Mouse (Mus musculus) forebrain, embryonic 16.5 days (tissue): ENCODE measurements at regions not wholly inside any gene's neighbourhood (a gene's known extent, or its start where the extent isn't known, plus 50 kb on each side); places are given as distances from the start of the nearest gene placed in this dataset.
A peak's percentile ranks its signal among the peaks of the same experiment; 100 is the strongest.

Source experiments
- ATAC-seq: fragments of 200-750 bp; cut with Nextera tagmentation; 2 replicates; pipeline ENCODE4 v1.8.0; 2017; ENCODE audit warnings: mild to moderate bottlenecking, moderate library complexity
- H3K27ac ChIP-seq: fragments of 300-500 bp; sonication (generic); 2 replicates; pipeline ENCODE4 v1.5.1; 2014; ENCODE audit warnings: low read length, control low read depth
- H3K27me3 ChIP-seq: fragments of 300-500 bp; sonication (generic); replicated peaks from 2 replicates; pipeline ENCODE4 v1.6.1; 2014; ENCODE audit warnings: low read length; ENCODE audit not compliant: control insufficient read depth, insufficient read depth
- H3K36me3 ChIP-seq: fragments of 300-500 bp; sonication (generic); 2 replicates; pipeline ENCODE4 v1.6.1; 2014; ENCODE audit not compliant: control insufficient read depth, insufficient read depth
- H3K4me1 ChIP-seq: fragments of 300-500 bp; sonication (generic); replicated peaks from 2 replicates; pipeline ENCODE4 v1.6.1; 2014; ENCODE audit warnings: low read length; ENCODE audit not compliant: control insufficient read depth, insufficient read depth
- H3K4me2 ChIP-seq: fragments of 300-500 bp; sonication (generic); 2 replicates; pipeline ENCODE4 v1.6.1; 2014; ENCODE audit warnings: mild to moderate bottlenecking, low read length, control low read depth
- H3K4me3 ChIP-seq: fragments of 300-500 bp; sonication (generic); replicated peaks from 2 replicates; pipeline ENCODE4 v1.5.1; 2014; ENCODE audit warnings: mild to moderate bottlenecking, low read length, control low read depth
- H3K9ac ChIP-seq: fragments of 300-500 bp; sonication (generic); replicated peaks from 2 replicates; pipeline ENCODE4 v1.6.1; 2014; ENCODE audit warnings: low read depth, low read length, control low read depth
- H3K9me3 ChIP-seq: fragments of 300-500 bp; sonication (generic); 2 replicates; pipeline ENCODE4 v1.6.1; 2016; ENCODE audit warnings: low read length; ENCODE audit not compliant: control insufficient read depth
- WGBS: fragments of 180-500 bp; shearing (Covaris S2); extraction: QIAGEN DNeasy Blood & Tissue Kit; methylation state at CpG from one replicate; pipeline ENCODE4 v1.1.7; 2014; 5-methylcytosine and 5-hydroxymethylcytosine counted together

DNA sequence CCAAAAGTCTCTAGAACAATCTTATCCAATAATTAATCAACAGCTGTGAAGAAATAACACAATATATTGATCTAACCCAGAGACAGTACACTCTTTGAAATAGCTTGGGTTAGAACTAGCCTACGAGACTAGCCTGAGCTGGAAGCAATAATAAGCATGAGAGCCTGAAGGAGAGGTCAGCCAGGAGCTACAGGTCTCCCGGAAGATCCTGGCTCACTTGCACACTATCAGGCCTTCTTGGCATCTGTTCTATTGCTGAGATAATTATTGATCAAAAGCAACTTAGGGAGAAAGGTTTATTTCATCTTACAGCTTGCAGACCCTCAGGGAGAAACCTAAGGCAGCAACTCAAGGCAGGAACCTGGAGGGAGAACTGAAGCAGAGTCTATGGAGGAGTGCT, 64.0 kb upstream of the Hes1 start:
- no peak overlapping the region for H3K4me2 ChIP-seq
- no peak overlapping the region for H3K4me3 ChIP-seq
- H3K9me3 ChIP-seq: no peaks in the 10 kb centered on the region
- H3K27me3 ChIP-seq: no peaks in the 10 kb centered on the region
- H3K9ac ChIP-seq: no peak overlapping the region
- WGBS: 84% methylated on average over 2 of the region's 2 CpGs
- no peaks in the 10 kb centered on the region for H3K36me3 ChIP-seq
- no peak for ATAC-seq
- H3K4me1 ChIP-seq: no peaks in the 10 kb centered on the region
- H3K27ac ChIP-seq: no peak overlapping the region

GRCm38 (mm10) chr16:30005124-30005523, 59.1 kb upstream of the Hes1 start:
- peaks cover 15% of the 10 kb centered on the region for H3K4me1 ChIP-seq
- H3K27ac ChIP-seq: no peak overlapping the region
- H3K9ac ChIP-seq: no peak overlapping the region
- H3K36me3 ChIP-seq: no peaks in the 10 kb centered on the region
- no peak overlapping the region for H3K4me3 ChIP-seq
- H3K27me3 ChIP-seq: 0 out of 2 replicates have a peak, but pooled peaks cover 2% of the 10 kb centered on the region
- H3K4me2 ChIP-seq: no peak overlapping the region
- 75% methylated on average over 3 of the region's 3 CpGs for WGBS
- no peak for ATAC-seq
- no peaks in the 10 kb centered on the region for H3K9me3 ChIP-seq

DNA sequence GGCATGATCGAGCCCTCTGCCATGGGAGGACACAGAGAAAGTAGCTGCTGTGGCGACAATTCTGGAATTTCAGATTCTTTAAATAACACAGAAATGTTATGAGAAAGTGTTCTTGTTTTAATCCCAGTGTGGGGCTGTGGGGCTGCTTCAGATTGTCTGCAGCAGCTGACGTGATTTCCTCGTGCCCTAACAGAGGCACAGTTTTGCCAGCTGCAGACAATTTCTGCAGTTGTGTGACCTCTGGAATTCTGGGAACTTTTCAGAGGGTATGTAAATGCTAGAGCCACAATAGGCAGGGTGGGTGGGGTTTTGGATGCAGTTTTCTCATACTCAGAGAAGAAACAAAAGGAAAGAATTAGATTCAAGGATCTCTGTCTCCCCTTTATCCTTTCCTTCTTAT, 57.4 kb upstream of the Hes1 start:
- 0 out of 2 replicates have a peak, but pooled peaks cover 2% of the 10 kb centered on the region for H3K27me3 ChIP-seq

DNA sequence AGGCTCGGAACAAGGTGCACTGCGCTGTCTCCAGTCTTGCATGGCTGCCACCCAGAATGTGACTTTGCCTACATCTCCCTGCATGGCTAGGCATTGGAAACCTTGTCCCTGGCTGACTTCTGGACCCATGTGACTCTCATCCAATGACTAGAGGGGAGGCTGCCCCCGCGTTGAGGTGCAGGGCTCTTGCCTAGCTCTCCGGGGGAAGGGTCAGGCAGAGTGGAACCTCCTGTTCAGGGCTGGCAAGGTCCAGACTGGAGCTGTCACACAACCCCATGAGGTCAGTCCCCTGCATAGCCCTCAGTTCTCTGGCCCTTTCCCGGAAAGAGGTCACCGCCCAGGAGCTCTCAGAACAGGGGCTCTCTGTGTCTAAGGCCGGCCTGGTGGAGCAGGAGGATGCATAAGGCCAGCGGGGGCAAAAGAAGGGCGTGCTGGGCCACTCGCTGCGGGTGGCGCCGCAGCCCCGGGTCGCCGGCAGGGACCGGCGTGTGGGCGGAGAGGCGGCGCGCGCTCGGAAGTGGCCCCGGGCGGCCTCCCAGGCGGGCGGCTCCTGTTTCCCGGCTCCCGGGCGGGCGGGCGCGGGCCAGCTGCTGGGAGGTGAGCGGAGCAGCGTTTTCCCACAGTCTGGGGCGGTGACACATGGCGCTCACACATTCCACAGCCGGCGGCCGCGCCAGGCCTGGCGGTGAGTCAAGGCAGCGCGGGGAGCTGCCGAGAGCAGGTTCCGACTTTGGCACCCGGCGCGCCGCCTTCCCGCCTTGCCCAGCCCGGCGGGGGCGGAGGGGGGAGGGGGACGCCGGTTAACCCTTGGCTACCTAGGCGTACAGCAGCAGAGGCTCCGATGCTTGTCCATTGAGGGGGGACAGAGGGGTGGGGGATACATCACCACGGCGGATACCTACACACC, 55.5 kb upstream of the Hes1 start:
- Histone ChIP-seq H3K4me3 (peak overlapping the region; percentile 49), H3K27me3 (0 out of 2 replicates have a peak, but pooled peaks cover 2% of the 10 kb centered on the region), H3K9ac (peak overlapping the region; percentile 63), H3K9me3 (0 out of 2 replicates have a peak, but pooled peaks cover 2% of the 10 kb centered on the region), H3K4me1 (peaks cover 15% of the 10 kb centered on the region), H3K36me3 (no peaks in the 10 kb centered on the region), H3K4me2 (peak overlapping the region; percentile 94), H3K27ac (peak overlapping the region; percentile 56)
- ATAC-seq: peak; percentile 97
- WGBS: 2% methylated on average over 39 of the region's 62 CpGs

More for the DNA sequence above, 57.4 kb upstream of the Hes1 start:
- H3K4me1 ChIP-seq: peaks cover 15% of the 10 kb centered on the region
- H3K9me3 ChIP-seq: 0 out of 2 replicates have a peak, but pooled peaks cover 2% of the 10 kb centered on the region
- no peak overlapping the region for H3K9ac ChIP-seq
- no peak for ATAC-seq
- no peaks in the 10 kb centered on the region for H3K36me3 ChIP-seq
- no peak overlapping the region for H3K4me2 ChIP-seq
- H3K4me3 ChIP-seq: no peak overlapping the region
- 60% methylated on average over 4 of the region's 4 CpGs for WGBS
- no peak overlapping the region for H3K27ac ChIP-seq

DNA sequence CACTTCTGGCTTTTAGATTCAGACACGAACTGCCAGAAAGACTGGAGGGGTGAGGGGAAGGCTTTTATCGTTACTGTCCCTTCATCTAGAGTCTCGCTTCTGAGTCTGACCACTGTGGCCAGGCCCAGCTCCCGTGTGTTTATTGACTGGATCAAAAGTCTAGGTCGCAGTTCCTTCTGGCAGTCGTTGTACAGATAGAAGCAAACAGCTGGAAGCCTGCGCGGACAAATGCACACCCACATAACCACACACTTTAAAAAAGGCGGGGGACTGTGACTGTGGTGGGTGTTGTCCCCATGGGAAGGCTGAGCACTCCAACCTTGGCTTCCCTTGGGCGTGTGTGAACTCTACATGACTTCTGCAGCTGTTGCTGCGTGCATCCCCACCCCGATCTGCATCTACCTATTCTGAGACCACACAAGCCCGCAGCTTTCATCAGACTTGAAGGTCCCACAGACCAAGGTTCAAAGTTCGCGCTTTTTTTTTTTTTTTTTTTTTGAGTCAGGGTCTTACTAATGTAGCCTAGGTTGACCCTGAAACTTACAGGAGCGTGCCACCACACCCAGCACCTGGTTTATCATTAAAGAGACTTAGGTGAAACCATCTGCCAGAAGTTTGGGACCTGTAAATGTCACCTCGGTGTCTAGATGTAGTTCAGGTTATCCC, 54.5 kb upstream of the Hes1 start:
- Histone ChIP-seq H3K4me1 (peaks cover 15% of the 10 kb centered on the region), H3K4me2 (peak overlapping the region; percentile 94), H3K27me3 (0 out of 2 replicates have a peak, but pooled peaks cover 2% of the 10 kb centered on the region), H3K4me3 (peak overlapping the region; percentile 49), H3K36me3 (no peaks in the 10 kb centered on the region), H3K9ac (peak overlapping the region; percentile 63; the same call in 1 of the 2 replicates), H3K9me3 (0 out of 2 replicates have a peak, but pooled peaks cover 2% of the 10 kb centered on the region), H3K27ac (no peak overlapping the region)
- ATAC-seq: 0 out of 2 replicates have a peak, but pooled peaks have one; percentile 1
- 28% methylated on average over 17 of the region's 17 CpGs for WGBS

DNA sequence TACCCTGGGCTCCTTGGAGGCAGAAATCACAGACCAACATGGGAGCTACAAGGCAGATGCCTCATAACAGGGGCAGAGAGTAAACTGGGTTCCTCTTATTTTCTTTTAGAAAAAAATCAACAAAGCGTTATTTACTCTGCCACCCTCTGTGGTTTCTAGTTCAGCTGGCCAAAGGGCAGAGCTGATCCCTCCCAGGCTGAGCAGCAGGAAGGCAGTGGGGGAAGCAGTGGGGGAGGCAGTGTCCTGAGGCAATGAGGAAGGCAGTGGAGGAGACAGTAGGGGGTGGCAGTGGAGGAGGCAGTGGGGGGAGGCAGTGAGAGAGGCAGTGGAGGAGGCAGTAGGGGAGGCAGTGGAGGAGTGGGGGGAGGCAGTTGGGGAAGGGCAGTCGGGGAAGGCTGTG, 51.1 kb upstream of the Hes1 start:
- Histone ChIP-seq H3K4me1 (peaks cover 14% of the 10 kb centered on the region), H3K27ac (no peak overlapping the region), H3K9me3 (0 out of 2 replicates have a peak, but pooled peaks cover 2% of the 10 kb centered on the region), H3K4me3 (no peak overlapping the region), H3K4me2 (no peak overlapping the region), H3K36me3 (no peaks in the 10 kb centered on the region), H3K27me3 (no peaks in the 10 kb centered on the region), H3K9ac (no peak overlapping the region)
- WGBS: 62% methylated on average over 2 of the region's 2 CpGs
- ATAC-seq: no peak

DNA sequence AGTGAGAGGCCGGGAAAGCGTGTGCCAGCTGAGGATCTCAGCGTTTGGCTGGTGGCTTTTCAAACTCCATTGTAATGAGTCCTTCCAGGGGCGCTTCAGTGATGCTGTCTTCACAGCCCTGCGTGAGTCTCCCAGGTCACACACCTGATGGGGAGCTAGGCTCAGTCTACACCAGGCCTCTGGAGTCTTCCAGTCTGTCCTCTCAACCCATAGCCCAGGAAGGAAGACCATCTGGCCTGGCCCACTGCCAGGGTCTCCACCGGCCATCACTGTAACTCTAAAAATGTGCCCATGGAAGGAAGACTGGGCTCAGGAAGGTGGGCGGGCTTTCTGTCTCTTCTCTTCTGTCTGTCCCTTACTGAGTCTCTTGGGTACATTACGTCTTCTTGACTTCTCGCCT, 50.2 kb upstream of the Hes1 start:
- 88% methylated on average over 9 of the region's 9 CpGs for WGBS
- Histone ChIP-seq H3K9ac (no peak overlapping the region), H3K4me1 (peaks cover 8% of the 10 kb centered on the region), H3K4me3 (no peak overlapping the region), H3K9me3 (0 out of 2 replicates have a peak, but pooled peaks cover 2% of the 10 kb centered on the region), H3K36me3 (no peaks in the 10 kb centered on the region), H3K27ac (no peak overlapping the region), H3K4me2 (no peak overlapping the region), H3K27me3 (no peaks in the 10 kb centered on the region; the same call in 1 of the 2 replicates)
- ATAC-seq: no peak
